7 mouse cellular contexts compared by ENCODE assay signal in genomic region chr1:139421521-139421874, GRCm38 (mm10). TPM values are rescaled to one million over a fixed set of nuclear protein-coding genes. Genes with fewer than 3 reads are reported as not detected.
DNase-seq lines count a peak whose midpoint lies in the region; ATAC-seq and TF ChIP-seq lines count a peak whose summit lies in the region.

No protein-coding gene starts in this region.

- H3K4me1 ChIP-seq in spleen, adult 2 months (ENCODE audit: control insufficient read depth, insufficient read depth, insufficient read length), result peaks cover 4% of the 10 kb centered on the region
- H3K4me1 ChIP-seq in forebrain, embryonic 12.5 days, result peaks cover 32% of the 10 kb centered on the region
- peaks cover 24% of the 10 kb centered on the region for H3K4me1 ChIP-seq in limb, embryonic 15.5 days
- peaks cover 18% of the 10 kb centered on the region for H3K4me1 ChIP-seq in stomach, embryonic 16.5 days (ENCODE audit: control insufficient read depth, insufficient read depth, low read length)

- no peaks in the 10 kb centered on the region for H3K27me3 ChIP-seq in spleen, adult 2 months (ENCODE audit: control insufficient read depth, insufficient read depth, low read length)
- no peaks in the 10 kb centered on the region for H3K27me3 ChIP-seq in forebrain, embryonic 12.5 days
- H3K27me3 ChIP-seq in limb, embryonic 15.5 days, result no peaks in the 10 kb centered on the region
- H3K27me3 ChIP-seq in stomach, embryonic 16.5 days (ENCODE audit: control insufficient read depth, insufficient read depth, low read length), result no peaks in the 10 kb centered on the region

- DNase-seq in spleen, adult 2 months (ENCODE audit: low read depth in 1 of 2, low spot score in 2 of 2), result no peak
- no peak for DNase-seq in spleen, adult 12 weeks (ENCODE audit: low spot score)
- DNase-seq in cerebellum, postnatal 10 days, result no peak
- DNase-seq in adrenal gland, adult (ENCODE audit: inconsistent age in 2 of 2, low spot score in 1 of 2), result no peak

- H3K9ac ChIP-seq in forebrain, embryonic 12.5 days, result peak overlapping the region; percentile 96
- H3K9ac ChIP-seq in limb, embryonic 15.5 days, result peak overlapping the region; percentile 88
- H3K9ac ChIP-seq in stomach, embryonic 16.5 days (ENCODE audit: low read length), result peak overlapping the region; percentile 95

- TF ChIP-seq POLR2A in spleen, adult 2 months (IDR thresholded peaks at IDR 0.05; ENCODE audit: low read depth, low read length), result no peak

- peak; percentile 34; the same call in 1 of the 2 replicates for ATAC-seq in forebrain, embryonic 12.5 days (ENCODE audit: low FRiP score)
- ATAC-seq in limb, embryonic 15.5 days (ENCODE audit: insufficient number of reproducible peaks, low FRiP score, low TSS enrichment, low read depth), result no peak
- ATAC-seq in stomach, embryonic 16.5 days (ENCODE audit: insufficient read depth, low FRiP score), result no peak

- H3K36me3 ChIP-seq in spleen, adult 2 months (ENCODE audit: control insufficient read depth, insufficient read depth, low read length), result no peaks in the 10 kb centered on the region
- H3K36me3 ChIP-seq in forebrain, embryonic 12.5 days (replicated peaks), result peaks cover 10% of the 10 kb centered on the region; the same call in 1 of the 2 replicates
- H3K36me3 ChIP-seq in limb, embryonic 15.5 days, result no peaks in the 10 kb centered on the region
- no peaks in the 10 kb centered on the region for H3K36me3 ChIP-seq in stomach, embryonic 16.5 days (ENCODE audit: control insufficient read depth, insufficient read depth, low read length)

- peak overlapping the region; percentile 70 for H3K4me2 ChIP-seq in forebrain, embryonic 12.5 days
- H3K4me2 ChIP-seq in limb, embryonic 15.5 days, result peak overlapping the region; percentile 56
- H3K4me2 ChIP-seq in stomach, embryonic 16.5 days (ENCODE audit: low read depth, low read length), result peak overlapping the region; percentile 81

- H3K9me3 ChIP-seq in forebrain, embryonic 12.5 days, result no peaks in the 10 kb centered on the region
- H3K9me3 ChIP-seq in limb, embryonic 15.5 days, result no peaks in the 10 kb centered on the region
- no peaks in the 10 kb centered on the region for H3K9me3 ChIP-seq in stomach, embryonic 16.5 days (replicated peaks; ENCODE audit: control insufficient read depth, low read length)

- H3K27ac ChIP-seq in spleen, adult 2 months (ENCODE audit: insufficient read depth, low read length), result peak overlapping the region; percentile 98; the same call in 1 of the 2 replicates
- H3K27ac ChIP-seq in forebrain, embryonic 12.5 days, result peak overlapping the region; percentile 95; the same call in 1 of the 2 replicates
- peak overlapping the region; percentile 92 for H3K27ac ChIP-seq in limb, embryonic 15.5 days
- 0 out of 2 replicates have a peak overlapping the region, but pooled peaks have one; percentile 88 for H3K27ac ChIP-seq in stomach, embryonic 16.5 days (ENCODE audit: low read length)

- 2% methylated on average over 8 of the region's 8 CpGs for WGBS in spleen, adult 2 months
- 10% methylated on average over 8 of the region's 8 CpGs for WGBS in forebrain, embryonic 12.5 days
- WGBS in limb, embryonic 15.5 days, result 5% methylated on average over 8 of the region's 8 CpGs
- WGBS in stomach, embryonic 16.5 days, result 4% methylated on average over 8 of the region's 8 CpGs

- no peak for TF ChIP-seq CTCF in spleen, adult 2 months (IDR thresholded peaks at IDR 0.05; ENCODE audit: extremely low read depth, insufficient read depth, insufficient read length, insufficient replicate concordance)

- H3K4me3 ChIP-seq in spleen, adult 2 months (ENCODE audit: extremely low read depth, insufficient read depth, insufficient read length), result peak overlapping the region; percentile 99
- H3K4me3 ChIP-seq in forebrain, embryonic 12.5 days (replicated peaks), result peak overlapping the region; percentile 86
- peak overlapping the region; percentile 88 for H3K4me3 ChIP-seq in limb, embryonic 15.5 days
- H3K4me3 ChIP-seq in stomach, embryonic 16.5 days (replicated peaks; ENCODE audit: low read length), result peak overlapping the region; percentile 86

RNA-seq across cellular contexts. Expression of gene Zbtb41, which starts 0.6 kb away (rescaled TPM):
- 1.3 and 1.6 TPM in 2 replicates for polyA plus RNA-seq in spleen, adult 2 months (2012; rRNA removed)
- 26.2 TPM in 2 replicates for polyA plus RNA-seq in forebrain, embryonic 12.5 days (2016; fragmentation: Nextera tagmentation; extraction: Ambion mirVana)
- 9.3 and 9.5 TPM in 2 replicates for polyA plus RNA-seq in limb, embryonic 15.5 days (2015; fragmentation: Nextera tagmentation; extraction: Ambion mirVana)
- 9.4 and 10.4 TPM in 2 replicates for polyA plus RNA-seq in stomach, embryonic 16.5 days (2015; fragmentation: Nextera tagmentation; extraction: Ambion mirVana)

RNA-seq across cellular contexts. Expression of gene Aspm, which starts 33.1 kb away (rescaled TPM):
- 0.77 TPM in 2 replicates for polyA plus RNA-seq in spleen, adult 2 months (2012; rRNA removed)
- polyA plus RNA-seq in forebrain, embryonic 12.5 days (2016; fragmentation: Nextera tagmentation; extraction: Ambion mirVana), result 34.0 and 35.4 TPM in 2 replicates
- polyA plus RNA-seq in limb, embryonic 15.5 days (2015; fragmentation: Nextera tagmentation; extraction: Ambion mirVana), result 10.6 and 12.8 TPM in 2 replicates
- 9.0 and 10.7 TPM in 2 replicates for polyA plus RNA-seq in stomach, embryonic 16.5 days (2015; fragmentation: Nextera tagmentation; extraction: Ambion mirVana)

RNA-seq across cellular contexts. Expression of gene Crb1, which starts 44.6 kb away (rescaled TPM):
- polyA plus RNA-seq in spleen, adult 2 months (2012; rRNA removed), result not detected in 2 replicates
- 2.6 and 3.1 TPM in 2 replicates for polyA plus RNA-seq in forebrain, embryonic 12.5 days (2016; fragmentation: Nextera tagmentation; extraction: Ambion mirVana)
- polyA plus RNA-seq in limb, embryonic 15.5 days (2015; fragmentation: Nextera tagmentation; extraction: Ambion mirVana), result not detected in 2 replicates
- polyA plus RNA-seq in stomach, embryonic 16.5 days (2015; fragmentation: Nextera tagmentation; extraction: Ambion mirVana), result 0.09 TPM in 1 of 2 replicates, not detected in the other
